Mouse (Mus musculus): ENCODE data around the gene Pde6h.
A peak's percentile ranks its signal among the peaks of the same experiment; 100 is the strongest.

The Pde6h gene

GRCm38 (mm10) chr6:136912751-136913265 is 10.8 kb upstream of the Pde6h start:
- DNase-seq (ENCODE audit: low spot score) = no peak

GRCm38 (mm10) chr6:136913384-136914126 is 10.1 kb upstream of the Pde6h start:
- peak; percentile 42 for DNase-seq (ENCODE audit: low spot score)

- DNase-seq (ENCODE audit: low spot score) = no peak
These were observed 9.4 kb upstream of the Pde6h start for GRCm38 (mm10) chr6:136914234-136914633.

GRCm38 (mm10) chr6:136915721-136916395 is 7.8 kb upstream of the Pde6h start:
- DNase-seq (ENCODE audit: low spot score) = no peak

GRCm38 (mm10) chr6:136917885-136918284 is 5.7 kb upstream of the Pde6h start:
- no peak for DNase-seq (ENCODE audit: low spot score)

GRCm38 (mm10) chr6:136920320-136921257 is 3.0 kb upstream of the Pde6h start:
- peak; percentile 81 for DNase-seq (ENCODE audit: low spot score)

GRCm38 (mm10) chr6:136921601-136922000 is 2.0 kb upstream of the Pde6h start:
- DNase-seq (ENCODE audit: low spot score) = no peak

- no peak for DNase-seq (ENCODE audit: low spot score)
These were observed 1.6 kb upstream of the Pde6h start, which contains the start of gene Erp27 for GRCm38 (mm10) chr6:136922080-136922479. Erp27 (minus strand) TSS chr6:136922180.

- DNase-seq (ENCODE audit: low spot score) = no peak
These were observed 761 bp upstream of the Pde6h start for GRCm38 (mm10) chr6:136922871-136923270.

GRCm38 (mm10) chr6:136925049-136925448 is 1.4 kb downstream of the Pde6h start:
- no peak for DNase-seq (ENCODE audit: low spot score)

- DNase-seq (ENCODE audit: low spot score) = no peak
These were observed 4.0 kb downstream of the Pde6h start for GRCm38 (mm10) chr6:136927626-136928025.

GRCm38 (mm10) chr6:136930677-136931076 is 7.0 kb downstream of the Pde6h start:
- DNase-seq (ENCODE audit: low spot score) = peak; percentile 74

GRCm38 (mm10) chr6:136931246-136931645 is 7.6 kb downstream of the Pde6h start:
- DNase-seq (ENCODE audit: low spot score) = no peak

- DNase-seq (ENCODE audit: low spot score) = no peak
These were observed 10.4 kb downstream of the Pde6h start for GRCm38 (mm10) chr6:136934068-136934467.

- DNase-seq (ENCODE audit: low spot score) = no peak
These were observed 11.6 kb downstream of the Pde6h start for GRCm38 (mm10) chr6:136935233-136935632.

GRCm38 (mm10) chr6:136936361-136936760 is 12.7 kb downstream of the Pde6h start:
- DNase-seq (ENCODE audit: low spot score) = no peak

GRCm38 (mm10) chr6:136937117-136937516 is 13.5 kb downstream of the Pde6h start:
- no peak for DNase-seq (ENCODE audit: low spot score)

- DNase-seq (ENCODE audit: low spot score) = no peak
These were observed 14.9 kb downstream of the Pde6h start for GRCm38 (mm10) chr6:136938331-136939126.

GRCm38 (mm10) chr6:136939326-136940187 is 15.9 kb downstream of the Pde6h start:
- no peak for DNase-seq (ENCODE audit: low spot score)

Measured in embryo, embryonic 10 days (tissue).